Mouse (Mus musculus) cerebellum, adult 11 months (tissue): ENCODE data around the gene Sult2b1.

Source experiments
- DNase-seq: peaks from one replicate; pipeline ENCODE4 v3.0.0; 2022

Gene Sult2b1

DNA sequence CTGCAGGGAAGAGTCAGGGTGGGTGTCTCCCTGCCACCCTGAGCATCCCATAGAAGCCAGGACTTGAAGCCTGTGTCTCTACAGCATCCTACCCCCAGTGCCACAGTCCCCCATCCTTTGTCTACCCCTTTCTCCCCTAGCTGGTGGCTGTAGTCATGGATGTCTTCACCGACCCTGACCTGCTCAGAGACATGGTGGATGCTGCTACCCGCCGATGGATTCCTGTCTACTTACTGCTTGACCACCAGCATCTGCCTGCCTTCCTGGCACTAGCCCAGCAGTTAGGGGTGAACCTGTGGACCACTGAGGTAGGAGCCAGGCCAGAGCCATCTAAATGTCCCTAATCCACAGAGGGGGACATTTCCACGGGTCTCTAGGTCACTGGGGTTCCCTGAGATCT is 61.2 kb downstream of the Sult2b1 start:
- no peak for DNase-seq

DNA sequence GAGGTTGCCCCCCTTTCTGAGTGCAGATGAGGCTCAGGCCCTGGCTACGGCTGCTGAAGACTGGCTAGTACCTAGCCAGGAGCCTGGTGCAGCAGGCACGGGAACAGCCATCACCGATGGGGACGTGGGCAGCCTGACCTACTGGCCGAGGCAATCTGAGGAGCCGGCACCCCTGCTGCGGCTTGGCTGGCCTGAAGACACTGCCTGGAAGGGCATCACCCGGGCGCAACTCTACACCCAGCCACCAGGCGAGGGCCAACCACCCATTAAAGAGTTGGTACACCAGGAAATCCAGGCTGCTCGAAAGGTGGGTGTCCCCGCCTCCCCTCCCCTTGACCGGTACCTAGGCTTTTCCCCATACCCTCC is 62.1 kb downstream of the Sult2b1 start:
- no peak for DNase-seq

DNA sequence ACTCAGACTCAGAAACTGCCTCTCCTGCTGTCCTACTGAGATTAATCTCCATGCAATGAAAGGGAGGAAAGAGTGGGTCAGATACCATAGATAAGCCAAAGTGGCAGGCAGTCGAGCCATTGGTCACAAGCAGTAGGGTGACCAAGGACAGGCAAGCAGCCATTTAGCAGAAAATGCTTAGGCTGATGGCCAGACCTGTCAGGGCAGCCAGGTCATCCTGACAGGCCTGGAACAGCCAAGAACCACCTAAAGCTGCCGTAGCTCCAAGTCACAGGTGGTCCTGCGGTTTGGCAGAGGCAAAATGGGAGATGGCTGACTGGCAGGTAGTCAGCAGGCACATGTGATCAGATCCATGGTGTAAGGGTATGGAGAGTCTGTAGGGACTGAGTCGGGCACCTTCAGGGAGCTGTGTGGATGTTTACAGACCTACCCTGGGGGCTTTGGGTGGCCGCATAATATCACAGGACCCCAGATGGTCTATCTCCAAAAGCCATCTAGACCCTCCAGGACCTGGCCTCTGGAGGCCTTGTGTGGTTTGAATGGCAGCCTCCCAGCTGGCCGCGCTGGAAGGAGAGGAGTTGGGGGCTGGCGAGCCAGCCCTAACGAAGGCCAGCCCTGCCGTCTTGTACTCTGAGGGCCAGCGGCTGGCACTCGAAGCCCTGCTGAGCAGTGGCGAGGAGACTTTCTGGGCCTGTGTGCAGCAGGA is 62.7 kb downstream of the Sult2b1 start:
- no peak for DNase-seq

DNA sequence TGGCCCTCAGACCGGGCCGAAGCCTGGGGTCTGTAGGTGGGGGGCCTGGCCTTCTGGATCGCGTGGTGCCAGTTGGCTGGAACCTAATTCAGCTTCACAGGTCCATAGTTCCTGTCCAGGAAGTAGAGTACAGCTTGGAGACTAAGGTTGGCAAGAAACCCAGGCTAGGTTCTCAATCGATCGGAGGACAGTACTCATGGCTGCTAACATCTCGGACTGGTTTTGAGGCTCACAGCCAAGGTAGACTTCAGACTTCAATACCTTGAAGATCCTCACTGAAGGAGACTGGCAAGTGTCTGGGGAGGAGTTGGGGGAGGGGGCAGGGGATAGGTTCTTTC is 63.3 kb downstream of the Sult2b1 start:
- no peak for DNase-seq

DNA sequence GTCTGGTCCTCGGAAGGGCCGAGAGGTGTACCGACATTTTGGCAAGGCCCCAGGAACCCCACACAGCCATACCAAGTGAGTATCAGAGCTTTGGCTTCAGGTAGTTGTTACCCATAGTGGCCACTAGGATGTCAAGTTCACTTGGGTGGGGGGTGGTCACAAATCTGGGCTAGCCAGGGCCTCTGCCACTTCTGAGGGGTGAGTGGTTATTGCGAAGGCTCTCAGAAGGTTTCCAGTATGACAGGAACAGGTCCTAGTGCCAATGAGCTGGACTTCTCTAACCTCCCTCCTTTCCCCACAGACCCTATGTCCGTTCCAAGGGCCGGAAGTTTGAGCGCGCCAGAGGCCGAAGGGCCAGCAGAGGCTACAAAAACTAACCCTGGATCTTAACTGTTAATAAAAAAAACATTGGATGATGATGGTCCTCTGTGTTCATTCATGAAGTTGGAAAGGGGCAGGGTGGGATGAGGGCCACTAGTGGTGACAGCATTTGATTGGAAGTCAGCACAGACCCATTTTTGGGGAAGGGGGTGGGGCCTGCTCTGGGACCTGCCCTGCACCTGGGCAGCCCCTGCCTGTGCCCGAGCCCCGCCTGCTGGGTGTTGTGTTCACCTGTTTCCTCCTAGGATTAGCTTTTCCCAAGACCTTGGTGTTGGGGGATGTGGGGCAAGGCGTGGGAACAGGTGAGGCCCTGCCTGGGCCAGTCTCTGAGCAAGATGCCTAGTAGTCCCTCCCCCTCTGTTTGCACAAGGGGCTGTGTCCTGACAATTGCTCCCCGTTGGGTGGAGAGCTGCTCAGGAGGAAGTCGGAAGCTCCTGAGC is 63.8 kb downstream of the Sult2b1 start, which contains the start of gene Fam83e:
TSS of gene Fam83e (plus strand) at position 800 of the 821 bp plus-strand sequence.
- no peak for DNase-seq

DNA sequence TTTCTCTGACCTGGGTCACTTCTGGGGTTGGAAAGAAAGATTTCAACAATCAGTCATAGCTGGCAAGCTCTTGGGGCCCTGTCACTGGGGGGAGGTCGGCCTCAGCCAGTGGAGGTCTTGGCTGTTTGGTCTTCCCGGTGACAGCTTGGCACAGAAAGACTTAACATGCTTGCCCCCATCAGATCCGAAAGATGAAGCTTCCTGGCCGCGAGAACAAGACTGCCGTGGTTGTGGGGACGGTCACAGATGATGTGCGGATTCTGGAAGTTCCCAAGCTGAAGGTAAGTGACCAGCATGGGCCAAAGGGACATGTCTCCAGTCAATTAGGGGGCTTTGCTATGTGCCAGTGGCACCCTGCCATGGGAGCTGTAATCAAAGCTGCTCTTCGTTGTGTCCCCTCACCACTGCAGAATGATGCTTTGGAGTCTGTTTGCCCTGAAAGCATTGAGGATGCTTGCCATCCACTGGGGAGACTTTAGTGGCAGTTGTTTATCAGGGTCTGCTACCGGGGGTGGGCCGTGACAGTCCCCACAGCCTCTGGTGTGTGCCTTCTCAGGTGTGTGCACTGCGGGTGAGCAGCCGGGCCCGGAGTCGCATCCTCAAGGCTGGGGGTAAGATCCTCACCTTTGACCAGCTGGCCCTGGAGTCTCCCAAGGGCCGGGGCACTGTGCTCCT is 64.6 kb downstream of the Sult2b1 start:
- DNase-seq, result no peak

DNA sequence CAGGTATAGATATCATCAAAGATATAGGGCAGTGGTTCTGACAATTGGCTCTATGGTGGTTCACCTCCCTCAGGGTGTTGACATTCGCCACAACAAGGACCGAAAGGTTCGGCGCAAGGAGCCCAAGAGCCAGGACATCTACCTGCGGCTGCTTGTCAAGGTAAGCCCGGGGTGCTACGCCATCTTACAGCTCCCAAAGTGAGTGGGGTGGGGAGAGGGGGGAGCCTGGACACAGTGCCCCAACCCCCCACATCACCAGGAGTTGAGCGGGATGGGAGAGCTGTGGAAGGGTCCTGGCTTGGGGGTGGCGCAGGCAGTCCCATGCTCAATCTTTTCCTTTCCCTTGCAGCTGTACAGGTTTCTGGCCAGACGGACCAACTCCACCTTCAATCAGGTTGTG is 65.3 kb downstream of the Sult2b1 start:
- DNase-seq, result no peak

DNA sequence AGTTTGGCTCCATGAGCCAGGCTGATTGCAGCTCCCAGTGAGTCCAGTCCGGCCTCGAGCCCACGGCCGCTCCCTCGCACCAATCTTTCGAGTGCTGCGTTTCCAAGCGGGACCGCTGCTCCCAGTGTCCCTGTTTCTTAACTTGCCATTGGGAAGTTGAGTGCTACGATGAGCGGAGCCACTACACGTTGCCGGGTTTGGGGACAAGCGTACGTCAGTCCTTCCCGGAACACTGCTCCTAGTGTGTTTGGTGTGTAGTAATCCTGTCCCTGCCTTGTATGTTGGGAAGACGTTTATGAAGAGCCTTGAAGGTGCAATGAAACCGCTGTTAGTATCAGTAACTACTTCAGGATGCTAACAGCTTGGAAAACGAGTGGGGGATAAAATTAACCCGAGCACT is 66.1 kb downstream of the Sult2b1 start:
- no peak for DNase-seq

DNA sequence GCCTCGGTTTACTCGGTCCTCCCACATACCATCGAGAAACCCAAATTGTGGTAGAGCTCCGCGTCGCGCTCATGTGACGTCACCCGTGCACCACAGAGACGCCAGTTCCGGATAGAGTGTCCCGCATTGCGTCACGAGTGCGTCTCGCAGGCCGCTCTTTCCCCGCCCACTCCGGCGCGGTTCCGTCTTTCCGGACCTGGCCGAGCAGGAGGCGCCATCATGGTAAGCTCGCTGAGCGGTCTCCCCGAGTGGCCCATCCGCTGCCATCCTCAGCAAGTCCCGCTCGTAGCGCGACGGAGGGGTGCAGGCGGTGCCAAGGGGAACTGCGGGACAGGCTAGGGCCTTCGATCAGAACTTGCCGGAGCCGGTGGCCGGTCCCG is 66.6 kb downstream of the Sult2b1 start, which contains the start of gene Sphk2:
TSS of gene Sphk2 (minus strand) at position 85 of the 380 bp plus-strand sequence.
- DNase-seq, result peak; percentile 98

DNA sequence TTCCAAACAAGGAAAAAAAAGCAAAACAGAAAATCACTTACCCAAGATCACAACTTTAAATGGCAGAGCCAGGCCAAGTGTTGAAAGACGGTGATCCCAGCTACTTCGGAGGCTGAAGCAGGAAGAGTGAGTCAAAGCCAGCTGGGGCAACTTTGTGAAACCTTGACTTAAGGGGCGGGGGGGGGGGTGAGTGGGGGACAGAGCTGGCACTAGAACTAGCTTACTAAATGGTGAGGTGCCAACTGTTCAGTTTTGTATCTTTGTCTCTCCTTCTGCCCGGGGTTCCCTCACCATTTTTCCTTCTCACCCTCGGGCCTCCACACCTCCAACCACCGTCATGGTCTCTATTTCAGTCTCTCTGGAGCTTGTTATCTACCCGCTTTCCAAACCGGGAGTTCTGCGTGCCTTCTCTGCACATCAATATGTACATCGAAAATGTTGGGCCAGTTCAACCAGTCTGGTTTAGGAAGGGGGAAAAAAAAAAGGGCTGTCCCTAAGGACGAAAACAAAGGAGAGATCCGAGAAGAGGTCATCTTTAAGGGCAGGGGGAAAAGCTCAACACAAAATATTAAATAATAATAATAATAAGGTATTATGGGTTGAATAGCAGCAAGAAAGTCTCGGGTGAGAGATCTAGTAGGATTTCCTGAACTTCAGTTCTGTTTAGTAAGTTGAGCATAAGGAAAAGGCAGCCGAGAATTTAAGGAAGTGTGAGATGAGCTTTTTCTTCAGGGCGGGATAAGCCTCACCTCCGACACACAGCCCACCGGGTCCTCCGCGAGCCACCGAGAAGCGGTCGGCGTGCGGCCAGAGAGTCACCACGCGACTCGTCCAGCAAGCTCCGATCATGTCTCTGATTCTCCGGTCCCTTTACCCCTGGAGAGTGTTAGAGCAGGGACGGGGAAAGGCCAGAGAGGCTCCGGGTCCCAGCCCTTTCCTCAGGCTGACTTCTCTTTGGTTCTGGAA is 67.2 kb downstream of the Sult2b1 start:
- no peak for DNase-seq

DNA sequence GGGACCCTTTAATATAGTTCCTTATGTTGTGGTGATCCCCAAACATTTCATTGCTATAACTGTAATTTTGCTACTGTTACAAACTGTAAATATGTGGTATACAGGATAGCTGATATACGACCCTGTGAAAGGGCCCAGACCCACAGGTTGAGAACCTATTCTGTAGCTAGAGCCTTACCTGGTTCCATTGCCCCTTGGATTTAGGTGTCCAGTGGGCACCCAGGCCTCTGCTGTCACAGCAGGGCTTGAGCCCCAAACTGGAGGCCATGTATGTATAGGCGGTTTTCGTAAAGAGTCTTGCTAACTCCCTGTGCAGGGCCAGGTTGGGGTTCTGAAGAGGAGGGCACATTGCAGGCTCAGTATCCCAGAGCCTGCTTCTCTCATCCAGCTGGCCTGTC is 68.0 kb downstream of the Sult2b1 start:
- no peak for DNase-seq

DNA sequence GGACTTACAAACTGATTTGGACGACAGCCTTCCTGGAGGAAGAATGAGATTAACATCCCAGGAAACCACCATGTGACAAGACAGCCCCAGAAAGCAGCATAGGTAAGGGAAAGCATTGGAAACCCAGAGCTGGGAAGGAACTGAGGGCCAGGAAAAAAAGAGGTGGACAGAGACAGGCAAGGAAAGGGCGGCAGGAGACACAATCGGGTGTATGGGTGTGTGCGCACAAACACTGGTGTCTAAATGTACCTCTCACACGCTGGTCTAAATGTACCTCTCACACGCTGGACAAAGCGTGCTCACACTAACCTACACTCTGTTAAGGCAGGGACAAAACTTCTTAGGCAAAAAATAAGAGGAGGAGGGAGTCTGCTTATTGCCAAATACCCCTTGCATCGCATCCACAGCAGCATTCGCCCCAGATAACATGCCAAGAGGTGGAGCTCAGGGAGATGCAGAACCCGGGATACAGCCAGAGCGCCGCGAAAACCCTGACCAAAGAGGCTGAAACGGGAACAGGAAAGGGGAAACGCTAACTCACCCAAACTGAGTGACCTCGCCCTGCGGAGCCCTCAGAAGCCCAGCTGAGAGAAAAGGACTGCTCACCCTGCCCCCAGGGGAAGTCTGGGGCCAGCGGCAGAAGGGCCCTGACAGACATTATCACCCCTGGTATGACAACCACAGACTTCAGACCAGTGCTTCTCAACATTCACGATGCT is 68.6 kb downstream of the Sult2b1 start:
- DNase-seq, result peak; percentile 29

DNA sequence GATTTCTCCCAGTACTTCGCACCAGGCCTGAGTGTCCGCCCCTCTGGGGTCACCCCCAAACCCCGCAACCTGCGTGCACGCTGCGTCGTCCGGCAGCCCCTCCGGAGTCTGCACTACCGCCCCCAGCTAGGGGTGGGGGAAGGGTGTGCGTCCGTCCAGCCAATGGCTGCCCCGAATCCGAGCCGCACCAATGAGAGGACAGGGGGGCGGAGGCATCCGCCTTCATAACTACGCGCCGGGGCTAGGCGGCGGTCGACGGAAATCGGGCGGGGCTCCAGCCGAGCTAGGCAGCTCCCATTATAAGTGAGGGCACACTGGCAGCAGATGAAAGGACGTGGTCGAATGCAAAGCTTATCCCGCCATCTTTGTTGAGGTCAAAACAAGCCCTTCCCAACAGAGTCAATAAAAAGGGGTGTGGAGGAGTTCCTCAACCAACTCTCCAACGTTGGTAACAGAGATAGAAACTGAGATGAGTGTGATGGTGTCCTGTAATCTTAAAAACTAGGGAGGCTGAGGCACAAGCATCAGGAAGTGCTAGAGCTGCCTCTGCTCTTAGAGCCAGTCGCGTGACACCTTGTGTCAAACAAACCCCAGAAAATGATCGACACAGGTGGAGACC is 69.3 kb downstream of the Sult2b1 start, which contains the start of gene Rpl18:
TSS of gene Rpl18 (plus strand) at position 368 of the 619 bp plus-strand sequence.
- peak; percentile 97 for DNase-seq

DNA sequence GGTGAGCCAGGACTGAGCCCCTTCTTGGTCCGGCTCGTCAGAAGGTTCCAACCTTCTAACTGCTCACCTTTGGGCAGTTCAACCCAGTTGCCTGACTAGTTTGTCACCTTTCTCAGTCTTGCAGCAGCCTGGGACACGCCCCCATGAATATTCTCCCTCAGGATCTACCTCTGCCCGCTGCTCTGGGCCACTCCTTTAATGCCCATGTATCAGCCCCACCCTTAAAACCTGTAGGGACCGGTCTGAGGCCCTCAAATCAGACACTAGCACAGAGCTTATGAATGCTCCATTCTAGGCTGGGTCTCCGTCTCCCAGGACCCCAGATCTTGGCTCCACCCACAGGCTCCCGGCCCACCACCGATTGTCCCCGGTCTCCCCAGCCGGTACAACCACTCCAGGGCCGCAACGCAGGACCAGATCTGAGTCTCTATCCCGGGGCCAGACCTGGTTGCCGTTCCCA is 69.8 kb downstream of the Sult2b1 start:
- DNase-seq, result no peak

DNA sequence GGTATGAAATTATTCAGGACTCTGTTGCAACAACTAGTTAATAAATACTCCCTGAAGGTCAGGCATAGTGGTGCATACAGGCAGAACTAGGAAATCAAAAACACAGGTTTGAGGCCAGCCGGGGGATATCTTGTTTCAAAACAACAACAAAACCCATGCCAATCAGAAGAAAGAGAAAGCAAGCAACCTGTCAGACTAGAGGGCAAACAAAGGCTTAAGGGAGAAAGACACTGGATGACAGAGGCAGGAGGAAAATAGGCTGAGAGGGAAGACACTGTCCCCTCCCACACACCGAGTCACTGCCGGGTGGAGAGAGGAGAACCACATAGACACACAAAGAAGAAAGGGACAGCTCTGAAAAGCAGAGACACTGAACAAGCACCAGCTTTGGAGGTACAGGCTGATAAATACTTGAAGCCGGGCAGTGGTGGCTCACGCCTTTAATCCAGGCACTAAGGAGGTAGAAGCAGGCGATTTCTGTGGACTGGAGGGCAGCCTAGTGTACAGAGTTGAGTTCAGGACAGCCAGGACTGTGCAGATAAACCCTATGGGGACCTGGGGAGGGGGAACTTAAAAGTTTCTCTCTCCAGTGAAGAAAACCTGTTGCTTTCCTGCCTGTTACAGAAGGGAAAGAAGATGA is 70.5 kb downstream of the Sult2b1 start:
- peak; percentile 22 for DNase-seq

DNA sequence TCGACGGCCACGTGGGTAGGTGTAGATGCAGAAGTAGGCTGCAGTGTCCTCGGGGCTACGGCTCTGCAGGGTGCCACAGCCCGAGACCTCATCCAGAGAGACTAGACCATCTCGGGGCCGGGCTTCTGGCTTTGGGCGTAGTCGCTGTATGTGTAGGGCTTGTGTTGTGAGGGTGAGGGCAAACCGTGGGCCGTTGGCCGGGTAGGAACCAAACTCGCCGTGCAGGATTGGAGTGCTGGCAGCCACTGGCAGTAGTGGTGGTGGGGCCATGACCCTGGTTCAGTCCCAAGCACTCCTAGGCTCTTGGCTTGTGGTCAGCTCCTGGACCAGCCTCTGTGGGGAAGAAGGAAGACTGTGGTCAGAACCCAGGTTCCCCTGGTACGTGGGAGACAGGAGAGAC is 71.1 kb downstream of the Sult2b1 start:
- DNase-seq, result peak; percentile 50

DNA sequence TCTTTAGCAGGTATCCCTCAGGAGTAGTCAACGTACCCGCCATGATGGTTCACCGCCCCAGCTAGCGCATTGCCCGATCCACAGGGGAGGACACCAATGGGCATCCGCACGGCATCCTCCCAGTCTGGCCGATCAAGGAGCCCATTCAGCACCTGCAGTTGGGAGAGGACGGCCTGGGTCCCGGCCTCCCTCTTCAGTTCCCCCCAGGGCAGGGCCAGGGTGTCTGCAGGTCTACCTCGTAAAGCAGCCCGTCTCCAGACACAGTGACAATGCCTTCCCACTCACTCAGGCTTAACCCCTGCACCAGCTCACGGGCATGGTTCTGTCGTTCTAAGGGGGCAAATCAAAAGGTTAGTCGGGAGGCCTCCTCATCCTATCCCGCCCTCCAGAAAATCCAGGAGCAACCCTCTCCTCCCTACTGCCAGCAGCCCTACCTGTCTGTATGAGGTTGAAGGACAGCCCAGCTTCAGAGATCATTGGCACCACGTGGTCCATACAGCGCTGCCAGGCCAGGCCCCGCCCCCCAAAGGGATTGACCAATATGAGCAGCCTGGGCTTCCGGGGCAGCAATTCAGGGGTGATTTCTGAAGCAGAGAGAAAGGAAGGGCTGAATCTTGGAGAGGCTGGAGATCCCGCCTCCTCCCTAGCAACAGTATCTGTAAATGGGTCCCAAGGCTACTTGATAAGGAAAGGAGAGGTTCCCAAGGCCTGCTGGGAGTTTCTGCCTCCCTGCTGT is 72.3 kb downstream of the Sult2b1 start:
- peak; percentile 41 for DNase-seq

DNA sequence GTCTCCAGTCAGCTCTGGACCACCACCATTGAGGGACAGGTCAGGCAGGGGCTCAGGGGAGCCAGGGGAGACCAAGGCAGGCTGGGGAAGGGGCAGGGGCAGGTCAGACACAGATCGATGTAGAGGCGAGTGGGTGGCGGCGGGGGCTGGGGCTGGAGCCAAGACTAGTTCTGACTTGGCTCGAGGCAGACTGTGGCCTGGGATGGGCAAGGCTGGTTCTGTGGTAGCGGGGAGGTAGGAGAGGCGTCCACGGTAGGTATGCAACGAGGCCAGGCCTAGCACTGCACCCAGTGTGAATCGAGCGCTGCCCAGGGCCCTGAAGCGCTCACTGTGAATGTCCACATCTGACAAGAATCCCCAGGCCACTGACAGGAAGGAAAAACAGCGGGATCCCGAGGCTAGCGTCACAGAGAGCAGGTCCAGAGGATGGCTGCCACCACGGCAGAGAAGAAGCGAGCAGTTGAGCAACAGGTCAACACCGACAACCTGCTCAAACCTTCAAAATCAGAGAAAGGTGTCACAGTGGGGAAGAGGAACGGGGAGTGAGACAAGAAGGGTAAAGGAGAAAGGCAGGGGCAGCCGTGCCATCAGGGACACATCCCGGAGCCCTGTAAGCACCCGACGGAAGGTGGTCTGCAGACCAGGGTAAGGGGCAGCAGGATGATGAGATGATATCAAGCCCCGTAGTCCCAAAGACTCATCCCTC is 73.0 kb downstream of the Sult2b1 start:
- no peak for DNase-seq

DNA sequence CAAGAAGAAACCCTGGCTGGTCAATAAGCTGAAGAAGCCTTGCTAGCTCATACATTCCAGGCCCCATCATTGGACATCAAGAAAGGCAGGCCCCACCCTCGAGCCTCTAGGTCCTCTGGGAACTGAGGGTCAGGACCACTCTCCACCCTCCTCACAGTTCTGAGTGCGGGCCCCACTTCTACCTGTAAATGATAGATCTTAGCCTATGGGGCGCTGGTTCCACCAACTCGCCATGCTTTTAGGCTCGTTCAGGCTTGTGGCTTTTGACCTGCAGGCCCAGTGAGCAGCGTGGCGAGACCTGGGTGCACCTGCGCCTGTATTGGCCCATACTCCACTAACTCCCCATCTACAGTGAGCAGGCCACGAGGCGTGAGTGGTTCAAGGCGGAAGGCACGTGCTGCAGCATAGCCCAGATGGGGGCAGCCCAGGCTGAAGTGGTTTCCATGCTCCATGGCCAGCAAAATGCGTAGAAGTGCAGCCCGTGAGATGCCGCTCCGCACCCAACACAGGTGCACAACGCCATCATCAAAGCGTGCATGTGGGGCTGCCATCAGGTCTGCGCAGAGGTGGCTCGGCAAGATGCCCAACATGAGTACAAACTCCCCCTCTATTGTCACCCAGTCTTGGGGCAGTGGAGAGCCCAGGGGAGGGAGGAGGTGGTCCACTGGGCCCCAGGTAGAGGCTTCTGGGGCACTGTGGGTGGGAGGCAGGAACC is 73.8 kb downstream of the Sult2b1 start:
- DNase-seq, result no peak
